8 mouse cellular contexts compared by ENCODE assay signal in the genomic region with DNA sequence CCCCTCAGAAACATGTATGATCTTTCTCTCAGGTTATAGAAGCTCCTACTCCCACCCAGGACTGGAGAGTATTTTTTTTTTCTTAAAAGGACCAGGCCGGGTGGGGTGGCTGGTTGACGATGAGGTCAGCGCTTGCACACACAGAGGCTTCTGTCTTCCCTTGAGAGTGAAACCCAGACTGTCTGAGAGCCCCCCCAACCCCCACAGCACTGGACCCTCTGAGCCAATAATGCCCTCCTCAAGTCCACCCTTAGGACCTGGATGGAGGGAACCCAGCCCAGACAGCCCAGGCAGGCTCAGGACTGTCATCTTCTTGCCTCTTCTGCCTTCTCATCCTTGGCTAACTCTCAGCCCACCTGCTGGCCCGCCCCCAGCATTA. TPM values are rescaled to one million over a fixed set of nuclear protein-coding genes. Genes with fewer than 3 reads are reported as not detected.
DNase-seq lines count a peak whose midpoint lies in the region; ATAC-seq and TF ChIP-seq lines count a peak whose summit lies in the region.

No protein-coding gene starts in this region.

- DNase-seq in cerebellum, adult 9-10 months: peak; percentile 54
- DNase-seq in cerebellum, adult 11-12 months: no peak
- no peak for DNase-seq in testis, postnatal 14 days (ENCODE audit: low spot score)
- no peak for DNase-seq in ovary, adult 18-20 months (ENCODE audit: low spot score)
- DNase-seq in layer of hippocampus, postnatal 36 days: no peak

- H3K9me3 ChIP-seq in liver, embryonic 12.5 days (replicated peaks): no peaks in the 10 kb centered on the region
- no peaks in the 10 kb centered on the region for H3K9me3 ChIP-seq in stomach, embryonic 16.5 days (replicated peaks; ENCODE audit: control insufficient read depth, low read length)

- 58% methylated on average over 4 of the region's 4 CpGs for WGBS in liver, embryonic 12.5 days (ENCODE audit: insufficient replicate concordance)
- 24% methylated on average over 4 of the region's 4 CpGs for WGBS in stomach, embryonic 16.5 days

- no peaks in the 10 kb centered on the region for H3K27me3 ChIP-seq in testis, adult 2 months (ENCODE audit: control insufficient read depth, insufficient read depth, low read length)
- no peaks in the 10 kb centered on the region for H3K27me3 ChIP-seq in liver, embryonic 12.5 days (replicated peaks)
- no peaks in the 10 kb centered on the region for H3K27me3 ChIP-seq in stomach, embryonic 16.5 days (ENCODE audit: control insufficient read depth, insufficient read depth, low read length)

- H3K27ac ChIP-seq in testis, adult 2 months (ENCODE audit: control insufficient read depth, insufficient read depth, low read depth, low read length): no peak overlapping the region
- H3K27ac ChIP-seq in liver, embryonic 12.5 days: peak overlapping the region; percentile 49; the same call in 1 of the 2 replicates
- H3K27ac ChIP-seq in stomach, embryonic 16.5 days (ENCODE audit: low read length): peak overlapping the region; percentile 99

- H3K36me3 ChIP-seq in testis, adult 2 months (ENCODE audit: control insufficient read depth, insufficient read depth, low read length): no peaks in the 10 kb centered on the region
- peaks cover 45% of the 10 kb centered on the region for H3K36me3 ChIP-seq in liver, embryonic 12.5 days
- H3K36me3 ChIP-seq in stomach, embryonic 16.5 days (ENCODE audit: control insufficient read depth, insufficient read depth, low read length): peaks cover 14% of the 10 kb centered on the region; the same call in 1 of the 2 replicates

- ATAC-seq in liver, embryonic 12.5 days: no peak
- ATAC-seq in stomach, embryonic 16.5 days (ENCODE audit: insufficient read depth, low FRiP score): no peak

- H3K9ac ChIP-seq in liver, embryonic 12.5 days: no peak overlapping the region
- peak overlapping the region; percentile 89 for H3K9ac ChIP-seq in stomach, embryonic 16.5 days (ENCODE audit: low read length)

- no peak for TF ChIP-seq CTCF in testis, adult 2 months (IDR thresholded peaks at IDR 0.05; ENCODE audit: control insufficient read depth, insufficient read depth, insufficient replicate concordance, low read depth, low read length)

- H3K4me3 ChIP-seq in testis, adult 2 months (ENCODE audit: control insufficient read depth, low read depth, low read length): peak overlapping the region; percentile 52
- H3K4me3 ChIP-seq in liver, embryonic 12.5 days: 0 out of 2 replicates have a peak overlapping the region, but pooled peaks have one; percentile 75
- H3K4me3 ChIP-seq in stomach, embryonic 16.5 days (replicated peaks; ENCODE audit: low read length): peak overlapping the region; percentile 75

- TF ChIP-seq POLR2A in testis, adult 2 months (IDR thresholded peaks at IDR 0.05; ENCODE audit: control insufficient read depth, low read depth, low read length): no peak

- peaks cover 29% of the 10 kb centered on the region for H3K4me1 ChIP-seq in testis, adult 2 months (ENCODE audit: control insufficient read depth, insufficient read depth, low read length)
- H3K4me1 ChIP-seq in liver, embryonic 12.5 days: peaks cover 60% of the 10 kb centered on the region
- H3K4me1 ChIP-seq in stomach, embryonic 16.5 days (ENCODE audit: control insufficient read depth, insufficient read depth, low read length): peaks cover 37% of the 10 kb centered on the region

- H3K4me2 ChIP-seq in liver, embryonic 12.5 days: peak overlapping the region; percentile 100
- H3K4me2 ChIP-seq in stomach, embryonic 16.5 days (ENCODE audit: low read depth, low read length): peak overlapping the region; percentile 93

RNA-seq across cellular contexts. Expression of a gene that starts 3.8 kb away (rescaled TPM):
- 40.4 and 44.1 TPM in 2 replicates for polyA plus RNA-seq in testis, adult 2 months (2012; rRNA removed)
- 6.5 and 7.5 TPM in 2 replicates for polyA plus RNA-seq in liver, embryonic 12.5 days (2016; fragmentation: Nextera tagmentation; extraction: Ambion mirVana)
- 6.9 and 11.0 TPM in 2 replicates for polyA plus RNA-seq in stomach, embryonic 16.5 days (2015; fragmentation: Nextera tagmentation; extraction: Ambion mirVana)
- 10 to 100 TPM; 34.3 to 35.4 TPM for total RNA-seq in layer of hippocampus, postnatal 36 days (2021)

RNA-seq across cellular contexts. Expression of a gene that starts 9.1 kb away (rescaled TPM):
- 91.9 and 94.8 TPM in 2 replicates for polyA plus RNA-seq in testis, adult 2 months (2012; rRNA removed)
- 13.0 and 14.4 TPM in 2 replicates for polyA plus RNA-seq in liver, embryonic 12.5 days (2016; fragmentation: Nextera tagmentation; extraction: Ambion mirVana)
- 5.7 and 6.3 TPM in 2 replicates for polyA plus RNA-seq in stomach, embryonic 16.5 days (2015; fragmentation: Nextera tagmentation; extraction: Ambion mirVana)
- total RNA-seq in layer of hippocampus, postnatal 36 days (2021): 100 to 1,000 TPM; 195 to 201 TPM

RNA-seq across cellular contexts. Expression of a gene that starts 20.8 kb away (rescaled TPM):
- polyA plus RNA-seq in testis, adult 2 months (2012; rRNA removed): 41.8 and 42.1 TPM in 2 replicates
- polyA plus RNA-seq in liver, embryonic 12.5 days (2016; fragmentation: Nextera tagmentation; extraction: Ambion mirVana): 17.0 TPM in 2 replicates
- 26.7 and 27.4 TPM in 2 replicates for polyA plus RNA-seq in stomach, embryonic 16.5 days (2015; fragmentation: Nextera tagmentation; extraction: Ambion mirVana)
- 100 to 1,000 TPM; 173 to 213 TPM for total RNA-seq in layer of hippocampus, postnatal 36 days (2021)

RNA-seq across cellular contexts. Expression of a gene that starts 25.5 kb away (rescaled TPM):
- polyA plus RNA-seq in testis, adult 2 months (2012; rRNA removed): 29.4 and 31.9 TPM in 2 replicates
- polyA plus RNA-seq in liver, embryonic 12.5 days (2016; fragmentation: Nextera tagmentation; extraction: Ambion mirVana): 2.3 and 2.8 TPM in 2 replicates
- polyA plus RNA-seq in stomach, embryonic 16.5 days (2015; fragmentation: Nextera tagmentation; extraction: Ambion mirVana): 2.5 and 2.9 TPM in 2 replicates
- 10 to 100 TPM; 11.6 to 12.5 TPM for total RNA-seq in layer of hippocampus, postnatal 36 days (2021)

RNA-seq across cellular contexts. Expression of a gene that starts 26.3 kb away (rescaled TPM):
- 26.0 and 27.1 TPM in 2 replicates for polyA plus RNA-seq in testis, adult 2 months (2012; rRNA removed)
- polyA plus RNA-seq in liver, embryonic 12.5 days (2016; fragmentation: Nextera tagmentation; extraction: Ambion mirVana): 31.4 and 33.4 TPM in 2 replicates
- polyA plus RNA-seq in stomach, embryonic 16.5 days (2015; fragmentation: Nextera tagmentation; extraction: Ambion mirVana): 9.1 and 9.7 TPM in 2 replicates
- total RNA-seq in layer of hippocampus, postnatal 36 days (2021): 10 to 100 TPM; 26.1 to 28.0 TPM
